Mouse (Mus musculus) midbrain, embryonic 16.5 days (tissue): ENCODE measurements around the gene Slc22a15. TPM values are rescaled to one million over a fixed set of nuclear protein-coding genes. Genes with fewer than 3 reads are reported as not detected.

Experiments
- ATAC-seq: fragments of 200-750 bp; cut with Nextera tagmentation; 2 replicates; pipeline ENCODE4 v1.8.0; 2017; ENCODE audit warnings: moderate TSS enrichment
- H3K27ac ChIP-seq: fragments of 300-500 bp; sonication (generic); 2 replicates; pipeline ENCODE4 v1.5.1; 2014; ENCODE audit warnings: mild to moderate bottlenecking, low read length, mixed read lengths
- H3K27me3 ChIP-seq: fragments of 300-500 bp; sonication (generic); 2 replicates; pipeline ENCODE4 v1.6.1; 2014; ENCODE audit warnings: low read depth, low read length, mixed read lengths; ENCODE audit not compliant: control insufficient read depth, insufficient read depth
- H3K36me3 ChIP-seq: fragments of 300-500 bp; sonication (generic); 2 replicates; pipeline ENCODE4 v1.6.1; 2014; ENCODE audit warnings: mild to moderate bottlenecking, low read length, moderate library complexity, mixed read lengths; ENCODE audit not compliant: control insufficient read depth, insufficient read depth
- H3K4me1 ChIP-seq: fragments of 300-500 bp; sonication (generic); 2 replicates; pipeline ENCODE4 v1.6.1; 2014; ENCODE audit warnings: mild to moderate bottlenecking, low read length, mixed read lengths; ENCODE audit not compliant: control insufficient read depth, insufficient read depth
- H3K4me2 ChIP-seq: fragments of 300-500 bp; sonication (generic); 2 replicates; pipeline ENCODE4 v1.6.1; 2014; ENCODE audit warnings: mild to moderate bottlenecking, low read length, mixed read lengths
- H3K4me3 ChIP-seq: fragments of 300-500 bp; sonication (generic); 2 replicates; pipeline ENCODE4 v1.5.1; 2014; ENCODE audit warnings: low read depth, mild to moderate bottlenecking, low read length, moderate library complexity, mixed read lengths
- H3K9ac ChIP-seq: fragments of 300-500 bp; sonication (generic); 2 replicates; pipeline ENCODE4 v1.6.1; 2014; ENCODE audit warnings: low read depth, low read length, mixed read lengths
- H3K9me3 ChIP-seq: fragments of 300-500 bp; sonication (generic); replicated peaks from 2 replicates; pipeline ENCODE4 v1.6.1; 2014; ENCODE audit warnings: mild to moderate bottlenecking, low read length, mixed read lengths; ENCODE audit not compliant: control insufficient read depth, poor library complexity, severe bottlenecking
- WGBS: fragments of 180-500 bp; shearing (Covaris S2); extraction: QIAGEN DNeasy Blood & Tissue Kit; methylation state at CpG from one replicate; pipeline ENCODE4 v1.1.7; 2014; 5-methylcytosine and 5-hydroxymethylcytosine counted together
- polyA plus RNA-seq: library from polyadenylated mRNA; unstranded; fragments of >200 nt; fragmentation: Nextera tagmentation; extraction: Ambion mirVana; gene quantifications from 2 replicates; pipeline ENCODE4 v1.2.1, GENCODE M21; 2015

The Slc22a15 gene
- polyA plus RNA-seq, 1 experiment from 2014 or later = 6.0 TPM

DNA sequence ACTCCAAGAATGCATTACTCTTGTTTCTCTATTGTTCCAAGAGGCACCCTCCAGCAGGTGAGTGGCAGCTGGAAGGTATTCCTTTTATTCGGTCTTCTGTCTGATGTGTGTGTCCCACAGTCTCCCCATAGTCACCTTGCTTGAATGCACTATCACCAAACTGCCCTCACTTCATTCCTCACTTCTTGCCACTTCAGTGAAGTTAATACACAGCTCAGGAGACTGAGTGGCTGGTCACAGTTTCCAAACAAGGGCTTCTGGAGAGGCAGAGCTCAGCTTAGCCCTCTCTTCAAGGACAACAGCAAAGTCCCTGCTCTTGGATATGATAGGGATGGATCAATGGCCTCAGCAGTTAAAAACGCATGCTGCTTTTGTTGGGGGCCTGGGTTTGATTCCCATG lies 17.2 kb downstream of the Slc22a15 start:
- H3K9ac ChIP-seq = no peak overlapping the region
- H3K36me3 ChIP-seq = no peaks in the 10 kb centered on the region
- no peak overlapping the region for H3K4me2 ChIP-seq
- H3K4me1 ChIP-seq = peaks cover 8% of the 10 kb centered on the region; the same call in 1 of the 2 replicates
- H3K27ac ChIP-seq = no peak overlapping the region
- no peak overlapping the region for H3K4me3 ChIP-seq
- ATAC-seq = no peak
- H3K27me3 ChIP-seq = no peaks in the 10 kb centered on the region
- WGBS = 69% methylated on average over 2 of the region's 2 CpGs
- H3K9me3 ChIP-seq = no peaks in the 10 kb centered on the region

DNA sequence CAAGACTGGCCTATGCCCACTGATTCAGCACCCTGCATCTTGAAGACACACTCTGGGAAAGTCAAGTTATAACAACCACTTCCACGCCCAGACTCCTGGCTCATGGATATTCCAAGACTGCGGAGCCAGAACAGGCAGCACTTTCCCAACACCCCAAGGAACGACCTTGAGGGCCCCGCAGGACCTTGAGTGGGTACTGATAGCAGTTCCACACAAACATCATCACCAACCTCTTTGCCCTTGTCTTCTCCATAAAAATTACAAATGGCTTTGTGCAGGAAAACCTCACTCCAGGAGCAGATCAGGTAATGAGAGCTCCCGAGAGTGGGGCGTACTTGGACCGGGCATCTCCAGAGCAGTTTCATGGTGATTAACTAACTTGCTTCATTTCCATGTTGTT lies 19.5 kb downstream of the Slc22a15 start:
- Histone ChIP-seq H3K9me3 (no peaks in the 10 kb centered on the region), H3K36me3 (no peaks in the 10 kb centered on the region), H3K27ac (no peak overlapping the region), H3K27me3 (no peaks in the 10 kb centered on the region), H3K4me2 (no peak overlapping the region), H3K4me1 (peaks cover 9% of the 10 kb centered on the region; the same call in 1 of the 2 replicates), H3K4me3 (no peak overlapping the region), H3K9ac (no peak overlapping the region)
- WGBS = 77% methylated on average over 7 of the region's 7 CpGs
- ATAC-seq = no peak

DNA sequence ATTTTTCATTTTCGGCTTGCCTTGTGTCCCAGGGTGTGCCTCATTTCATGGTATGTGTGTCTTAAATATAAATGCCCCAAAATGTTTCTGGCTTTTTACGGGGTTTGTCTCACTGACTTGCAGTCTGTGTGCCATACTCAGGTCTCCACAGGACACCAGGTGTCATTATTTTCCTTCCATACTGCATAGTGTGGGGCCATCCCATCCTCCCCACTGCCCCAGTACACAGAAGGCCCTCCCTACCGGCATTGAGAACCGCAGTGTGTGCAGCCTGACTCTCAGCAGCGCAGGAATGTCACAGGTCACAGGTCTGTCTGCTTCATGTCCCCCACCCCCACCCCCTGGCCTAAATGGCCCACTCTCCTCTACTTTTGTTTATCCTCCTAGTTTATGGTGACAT lies 21.2 kb downstream of the Slc22a15 start:
- no peak overlapping the region for H3K4me2 ChIP-seq
- H3K9me3 ChIP-seq = no peaks in the 10 kb centered on the region
- peaks cover 9% of the 10 kb centered on the region; the same call in 1 of the 2 replicates for H3K4me1 ChIP-seq
- 86% methylated on average over 5 of the region's 5 CpGs for WGBS
- H3K9ac ChIP-seq = no peak overlapping the region
- ATAC-seq = no peak
- no peak overlapping the region for H3K27ac ChIP-seq
- H3K36me3 ChIP-seq = no peaks in the 10 kb centered on the region
- no peaks in the 10 kb centered on the region for H3K27me3 ChIP-seq
- H3K4me3 ChIP-seq = no peak overlapping the region

DNA sequence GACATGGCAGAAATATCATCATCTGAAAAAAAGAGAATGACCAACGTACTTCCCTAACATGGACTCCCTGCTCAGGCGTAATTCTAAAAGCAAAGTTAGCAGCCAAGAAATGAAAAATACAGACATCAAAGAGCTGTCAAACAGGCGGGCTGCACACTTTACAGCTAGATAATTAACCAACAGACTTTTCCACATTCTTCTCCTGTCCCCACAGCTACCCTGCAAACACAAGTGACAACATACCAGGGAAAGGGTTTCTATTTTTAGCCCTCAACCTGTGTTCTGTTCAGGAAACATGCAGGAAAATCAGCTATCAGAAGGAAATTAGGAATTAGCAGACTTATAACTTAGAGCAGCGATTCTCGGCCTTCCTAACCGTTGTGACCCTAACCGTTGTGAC lies 21.9 kb downstream of the Slc22a15 start:
- H3K9me3 ChIP-seq = no peaks in the 10 kb centered on the region

DNA sequence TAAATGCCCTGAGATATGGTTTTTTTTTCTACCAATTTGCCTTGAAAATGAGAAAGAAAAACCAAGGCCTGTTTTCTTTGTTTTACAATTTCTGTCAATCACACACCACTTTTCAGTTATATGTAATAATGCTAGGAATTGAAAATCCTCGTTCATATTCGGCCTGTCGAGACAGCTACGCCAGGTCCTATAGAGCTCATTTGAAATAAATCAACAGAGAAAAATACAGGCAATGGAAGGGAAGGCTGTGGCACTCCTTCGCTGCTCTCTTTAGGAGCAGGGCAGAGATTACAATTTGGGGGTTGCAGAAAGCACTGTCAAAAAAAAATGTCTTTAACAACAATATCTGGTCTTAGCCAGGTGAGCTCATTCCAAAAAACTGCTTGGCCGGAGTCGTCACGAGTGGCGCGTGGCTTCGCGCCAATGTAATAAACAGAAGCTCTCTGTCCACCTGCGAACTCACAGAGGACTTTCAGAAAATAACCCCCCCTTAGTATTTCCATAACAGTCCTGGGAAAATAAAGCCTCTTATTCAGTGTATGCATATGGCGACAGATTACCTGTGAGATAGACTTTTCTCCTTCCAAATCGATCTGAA lies 26.8 kb downstream of the Slc22a15 start:
- no peaks in the 10 kb centered on the region for H3K27me3 ChIP-seq
- peaks cover 11% of the 10 kb centered on the region; the same call in 1 of the 2 replicates for H3K4me1 ChIP-seq
- H3K9me3 ChIP-seq = no peaks in the 10 kb centered on the region
- no peak overlapping the region for H3K9ac ChIP-seq
- no peak overlapping the region for H3K4me2 ChIP-seq
- peak overlapping the region; percentile 31; the same call in 1 of the 2 replicates for H3K27ac ChIP-seq
- no peaks in the 10 kb centered on the region for H3K36me3 ChIP-seq
- H3K4me3 ChIP-seq = no peak overlapping the region
- 72% methylated on average over 15 of the region's 15 CpGs for WGBS
- 0 out of 2 replicates have a peak, but pooled peaks have one; percentile 60 for ATAC-seq

More for the DNA sequence above, 21.9 kb downstream of the Slc22a15 start:
- no peaks in the 10 kb centered on the region for H3K36me3 ChIP-seq
- 64% methylated on average over 7 of the region's 7 CpGs for WGBS
- no peak for ATAC-seq
- no peak overlapping the region for H3K27ac ChIP-seq
- no peak overlapping the region for H3K4me3 ChIP-seq
- no peaks in the 10 kb centered on the region for H3K27me3 ChIP-seq
- H3K4me1 ChIP-seq = peaks cover 12% of the 10 kb centered on the region; the same call in 1 of the 2 replicates
- no peak overlapping the region for H3K4me2 ChIP-seq
- no peak overlapping the region for H3K9ac ChIP-seq

DNA sequence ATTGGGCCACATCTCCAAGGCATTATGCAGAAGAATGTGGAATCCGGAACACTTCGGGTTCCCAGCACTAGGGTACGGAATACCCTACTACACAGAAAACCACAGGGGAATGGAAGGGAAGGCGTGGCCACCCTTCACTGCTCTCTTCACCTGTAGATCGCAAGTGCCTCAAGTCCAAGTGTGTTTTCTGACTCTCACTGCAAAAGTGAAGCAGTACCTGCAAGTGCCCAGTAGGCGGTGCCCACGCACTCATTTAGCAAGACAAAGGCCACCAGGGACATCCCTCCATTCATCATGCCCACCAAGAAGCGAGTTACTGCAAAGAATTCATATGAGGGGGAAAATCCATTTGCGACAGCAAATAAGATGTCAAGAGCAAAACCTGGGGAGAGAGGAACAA lies 27.4 kb downstream of the Slc22a15 start:
- no peak overlapping the region for H3K4me3 ChIP-seq
- H3K9me3 ChIP-seq = no peaks in the 10 kb centered on the region
- H3K4me2 ChIP-seq = no peak overlapping the region
- peak; percentile 84 for ATAC-seq
- no peaks in the 10 kb centered on the region for H3K36me3 ChIP-seq
- peaks cover 6% of the 10 kb centered on the region; the same call in 1 of the 2 replicates for H3K4me1 ChIP-seq
- H3K27me3 ChIP-seq = no peaks in the 10 kb centered on the region
- H3K27ac ChIP-seq = no peak overlapping the region
- no peak overlapping the region for H3K9ac ChIP-seq
- 25% methylated on average over 9 of the region's 9 CpGs for WGBS

DNA sequence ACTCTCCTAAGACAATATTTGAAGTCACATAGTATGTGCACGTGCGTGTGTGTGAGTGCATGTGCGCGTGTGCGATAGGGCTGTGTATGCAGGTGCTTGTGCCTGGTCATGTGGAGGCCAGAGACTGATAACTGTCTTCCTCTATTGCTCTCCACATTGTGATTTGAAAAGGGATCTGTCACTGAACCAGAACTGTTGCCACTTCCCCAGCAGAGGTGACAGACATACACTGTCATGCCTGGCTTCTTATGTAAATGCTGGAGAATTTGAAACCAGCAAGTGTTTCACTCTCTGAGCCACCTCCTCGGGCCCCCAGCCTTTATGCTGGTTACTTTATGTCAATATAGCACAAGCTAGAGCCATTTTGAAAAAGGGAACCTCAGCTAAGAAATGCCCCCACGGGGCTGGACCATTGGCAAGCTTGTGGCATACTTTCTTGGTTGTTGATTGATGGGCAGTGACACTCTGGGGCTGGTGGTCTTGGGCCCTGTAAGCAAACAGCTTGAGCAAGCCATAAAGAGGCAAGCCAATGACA lies 28.8 kb downstream of the Slc22a15 start:
- no peak overlapping the region for H3K4me3 ChIP-seq
- 80% methylated on average over 7 of the region's 7 CpGs for WGBS
- ATAC-seq = no peak
- H3K4me2 ChIP-seq = no peak overlapping the region
- H3K27ac ChIP-seq = no peak overlapping the region
- no peaks in the 10 kb centered on the region for H3K27me3 ChIP-seq
- H3K9ac ChIP-seq = no peak overlapping the region
- peaks cover 6% of the 10 kb centered on the region; the same call in 1 of the 2 replicates for H3K4me1 ChIP-seq
- no peaks in the 10 kb centered on the region for H3K9me3 ChIP-seq
- H3K36me3 ChIP-seq = no peaks in the 10 kb centered on the region

DNA sequence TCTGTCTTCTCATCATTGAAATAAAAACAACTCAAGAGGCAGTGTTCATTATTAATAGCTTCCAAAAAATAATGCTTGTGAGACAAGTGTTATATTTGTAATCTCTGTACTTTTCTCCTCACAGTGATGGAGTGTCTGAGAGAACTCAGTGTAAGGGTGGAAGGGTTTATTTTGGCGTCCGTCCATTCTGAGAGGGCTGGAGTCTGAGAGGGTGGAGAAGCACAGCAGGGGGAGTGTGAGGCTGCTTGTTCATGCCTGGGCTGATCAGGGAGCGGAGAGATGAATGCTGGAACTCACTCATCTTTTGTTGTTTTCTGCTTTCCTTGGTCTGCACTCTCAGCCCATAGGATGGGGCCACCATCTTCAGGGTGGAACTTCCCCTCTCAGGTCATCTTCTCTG lies 38.7 kb downstream of the Slc22a15 start:
- Histone ChIP-seq H3K27me3 (no peaks in the 10 kb centered on the region), H3K4me2 (no peak overlapping the region), H3K9me3 (no peaks in the 10 kb centered on the region), H3K4me3 (no peak overlapping the region), H3K9ac (no peak overlapping the region), H3K4me1 (no peaks in the 10 kb centered on the region), H3K36me3 (peaks cover 2% of the 10 kb centered on the region; the same call in 1 of the 2 replicates), H3K27ac (no peak overlapping the region)
- WGBS = 30% methylated on average over 3 of the region's 3 CpGs
- ATAC-seq = 0 out of 2 replicates have a peak, but pooled peaks have one; percentile 68

DNA sequence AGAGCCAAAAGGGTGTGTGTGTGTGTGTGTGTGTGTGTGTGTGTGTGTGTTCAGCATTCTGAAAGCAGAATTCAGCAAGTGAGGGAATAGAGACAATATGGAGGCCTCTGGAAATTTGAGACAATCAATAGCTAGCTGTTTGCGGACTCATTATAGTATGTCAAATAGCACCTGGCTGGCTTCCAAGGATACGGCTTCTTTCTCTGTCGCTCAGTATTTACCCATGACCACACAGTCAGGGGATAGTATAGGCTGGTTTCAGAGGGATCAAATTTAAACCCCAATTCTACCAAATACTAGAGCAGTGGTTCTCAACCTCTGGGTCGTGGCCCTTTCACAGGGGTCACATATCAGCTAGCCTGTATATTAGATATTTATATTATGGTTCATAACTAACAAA lies 39.2 kb downstream of the Slc22a15 start:
- 50% methylated on average over 4 of the region's 4 CpGs for WGBS
- Histone ChIP-seq H3K9ac (no peak overlapping the region), H3K27ac (no peak overlapping the region), H3K27me3 (no peaks in the 10 kb centered on the region), H3K4me2 (no peak overlapping the region), H3K4me1 (no peaks in the 10 kb centered on the region), H3K9me3 (no peaks in the 10 kb centered on the region), H3K36me3 (peaks cover 2% of the 10 kb centered on the region; the same call in 1 of the 2 replicates), H3K4me3 (no peak overlapping the region)
- no peak; the same call in 1 of the 2 replicates for ATAC-seq
